Mouse (Mus musculus) brown adipose tissue, adult 24 weeks (tissue): ENCODE results near the gene Arl5c. TPM values are rescaled to one million over a fixed set of nuclear protein-coding genes. Genes with fewer than 3 reads are reported as not detected.
"Not testable (repeated sequence)": the region's sequence is repeated elsewhere in the genome, so short reads cannot be mapped to it uniquely, and the experiment has no call there.

Experiments used
- H3K27ac ChIP-seq: fragments of 200-500 bp; replicated peaks from 2 replicates; pipeline ENCODE4 v1.5.1; 2012; ENCODE audit warnings: low read depth, mild to moderate bottlenecking, low read length
- H3K4me1 ChIP-seq: fragments of 200-500 bp; 2 replicates; pipeline ENCODE4 v1.6.1; 2012; ENCODE audit warnings: low read length, mixed read lengths; ENCODE audit not compliant: control insufficient read depth, insufficient read depth, insufficient read length
- H3K4me3 ChIP-seq: fragments of 200-500 bp; 2 replicates; pipeline ENCODE4 v1.5.1; 2012; ENCODE audit warnings: low read depth, mild to moderate bottlenecking, low read length, moderate library complexity; ENCODE audit not compliant: insufficient read depth
- polyA plus RNA-seq: library from polyadenylated mRNA; stranded (reverse); fragments of >200 nt; gene quantifications from 2 replicates; pipeline ENCODE4 v1.2.4, GENCODE M21; 2012; ENCODE audit not compliant: missing spikeins, insufficient read depth, insufficient read length

The Arl5c gene
- polyA plus RNA-seq, 1 experiment, result 0.87 TPM

GRCm38 (mm10) chr11:97952367-97953006, 43.5 kb downstream of the Arl5c start:
- Histone ChIP-seq H3K4me1 (no peaks in the 10 kb centered on the region), H3K4me3 (no peak overlapping the region), H3K27ac (no peak overlapping the region)

- Histone ChIP-seq H3K4me1 (no peaks in the 10 kb centered on the region), H3K27ac (no peak overlapping the region)
Observed at GRCm38 (mm10) chr11:97949703-97950475, 46.1 kb downstream of the Arl5c start.

DNA sequence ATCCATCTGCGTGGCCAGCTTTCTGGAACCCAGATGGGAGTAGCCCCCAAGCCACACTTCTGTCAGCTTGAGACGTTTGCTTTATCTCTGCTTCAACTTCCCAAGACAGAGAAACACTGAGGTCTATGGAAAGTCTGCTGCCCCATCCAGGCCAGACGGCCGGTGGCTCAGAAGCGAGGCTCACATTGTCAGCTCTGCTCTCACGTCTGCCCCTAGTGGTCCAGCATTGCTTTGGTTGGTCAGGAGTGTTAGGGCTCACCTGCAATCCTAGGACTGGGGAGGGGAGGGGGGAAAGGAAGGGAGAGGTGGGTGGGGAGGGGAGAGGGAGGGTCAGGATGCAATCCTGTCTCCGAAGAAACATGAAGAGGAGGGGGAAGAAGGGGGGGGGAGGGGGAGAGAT, 48.6 kb downstream of the Arl5c start:
- Histone ChIP-seq H3K4me1 (no peaks in the 10 kb centered on the region), H3K4me3 (no peak overlapping the region), H3K27ac (no peak overlapping the region)

More at GRCm38 (mm10) chr11:97949703-97950475, 46.1 kb downstream of the Arl5c start:
- no peak overlapping the region for H3K4me3 ChIP-seq

GRCm38 (mm10) chr11:97945738-97946289, 50.2 kb downstream of the Arl5c start:
- H3K27ac ChIP-seq, H3K4me3 ChIP-seq, H3K4me1 ChIP-seq: not testable (repeated sequence)

DNA sequence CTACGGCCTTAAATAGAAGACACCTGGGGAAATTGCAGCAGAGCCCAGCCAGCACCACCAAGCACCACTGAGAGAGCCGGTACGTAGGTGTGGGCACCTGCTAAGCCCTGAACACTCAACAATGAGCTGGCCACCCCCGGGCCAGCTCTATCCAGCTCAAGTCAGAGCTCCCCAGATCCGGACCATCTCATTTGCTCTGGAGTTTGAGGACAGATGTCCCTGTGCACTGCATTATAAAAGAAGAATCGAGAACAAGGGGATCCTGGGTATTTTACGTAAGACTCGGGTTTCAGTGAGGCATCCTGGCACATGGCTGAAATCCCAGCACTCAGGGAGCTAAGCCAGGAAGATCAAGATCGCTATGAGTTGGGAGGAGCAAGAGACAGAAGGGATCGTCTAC, 51.0 kb downstream of the Arl5c start:
- Histone ChIP-seq H3K27ac (no peak overlapping the region), H3K4me3 (no peak overlapping the region), H3K4me1 (no peaks in the 10 kb centered on the region)

- Histone ChIP-seq H3K4me1 (no peaks in the 10 kb centered on the region), H3K27ac (no peak overlapping the region)
Observed at GRCm38 (mm10) chr11:97943256-97943655, 52.7 kb downstream of the Arl5c start.

GRCm38 (mm10) chr11:97942420-97943111, 53.4 kb downstream of the Arl5c start:
- no peak overlapping the region for H3K27ac ChIP-seq
- H3K4me3 ChIP-seq, result no peak overlapping the region
- no peaks in the 10 kb centered on the region for H3K4me1 ChIP-seq

More at GRCm38 (mm10) chr11:97943256-97943655, 52.7 kb downstream of the Arl5c start:
- H3K4me3 ChIP-seq, result no peak overlapping the region

Other genes with a start within 250 kb of the Arl5c start
- gene Cwc25, start 229.6 kb downstream of the Arl5c start, polyA plus RNA-seq, result 5.8 and 7.1 TPM in 2 replicates
- gene 1700001P01Rik, start 220.3 kb downstream of the Arl5c start, polyA plus RNA-seq, result not detected in 2 replicates
- gene Rpl23, start 213.7 kb downstream of the Arl5c start, polyA plus RNA-seq, result 268 and 348 TPM in 2 replicates
- gene Lasp1, start 197.2 kb downstream of the Arl5c start, polyA plus RNA-seq, result 56.3 and 58.1 TPM in 2 replicates
- 0.59 and 2.0 TPM in 2 replicates for gene B230217C12Rik, start 155.4 kb downstream of the Arl5c start, polyA plus RNA-seq
- gene Fbxo47, start 112.0 kb downstream of the Arl5c start, polyA plus RNA-seq, result 1.3 and 1.8 TPM in 2 replicates
- gene Plxdc1, start 9.7 kb downstream of the Arl5c start, polyA plus RNA-seq, result 0.38 and 0.55 TPM in 2 replicates
- 2.6 and 3.4 TPM in 2 replicates for gene Cacnb1, start 26.9 kb upstream of the Arl5c start, polyA plus RNA-seq
- gene Rpl19, start 30.5 kb upstream of the Arl5c start, polyA plus RNA-seq, result 937 and 961 TPM in 2 replicates
- 0.44 TPM in 1 of 2 replicates, not detected in the other for gene Stac2, start 57.3 kb upstream of the Arl5c start, polyA plus RNA-seq
- gene Fbxl20, start 154.2 kb upstream of the Arl5c start, polyA plus RNA-seq, result 12.7 and 14.1 TPM in 2 replicates
- 17.7 and 24.4 TPM in 2 replicates for gene Med1, start 197.1 kb upstream of the Arl5c start, polyA plus RNA-seq
- gene Cdk12, start 206.9 kb upstream of the Arl5c start, polyA plus RNA-seq, result 14.2 and 15.0 TPM in 2 replicates